Mouse (Mus musculus) limb, embryonic 12.5 days (tissue): ENCODE measurements at regions not wholly inside any gene's neighbourhood (a gene's known extent, or its start where the extent isn't known, plus 50 kb on each side); places are given as distances from the start of the nearest gene placed in this dataset.

Experiments
- ATAC-seq: fragments of 200-750 bp; cut with Nextera tagmentation; 2 replicates; pipeline ENCODE4 v1.8.0; 2017; ENCODE audit warnings: low read depth, moderate TSS enrichment; ENCODE audit not compliant: insufficient number of reproducible peaks, insufficient read depth, low FRiP score, low TSS enrichment
- H3K27ac ChIP-seq: fragments of 300-500 bp; sonication (generic); 2 replicates; pipeline ENCODE4 v1.5.1; 2016; ENCODE audit warnings: mild to moderate bottlenecking, moderate library complexity
- H3K27me3 ChIP-seq: fragments of 300-500 bp; sonication (generic); 2 replicates; pipeline ENCODE4 v1.6.1; 2016; ENCODE audit warnings: mild to moderate bottlenecking, moderate library complexity
- H3K36me3 ChIP-seq: fragments of 300-500 bp; sonication (generic); 2 replicates; pipeline ENCODE4 v1.6.1; 2016; ENCODE audit warnings: mild to moderate bottlenecking, moderate library complexity
- H3K4me1 ChIP-seq: fragments of 300-500 bp; sonication (generic); replicated peaks from 2 replicates; pipeline ENCODE4 v1.6.1; 2016
- H3K4me2 ChIP-seq: fragments of 300-500 bp; sonication (generic); 2 replicates; pipeline ENCODE4 v1.6.1; 2016; ENCODE audit warnings: mild to moderate bottlenecking, moderate library complexity
- H3K4me3 ChIP-seq: fragments of 300-500 bp; sonication (generic); replicated peaks from 2 replicates; pipeline ENCODE4 v1.5.1; 2016; ENCODE audit warnings: mild to moderate bottlenecking
- H3K9ac ChIP-seq: fragments of 300-500 bp; sonication (generic); replicated peaks from 2 replicates; pipeline ENCODE4 v1.6.1; 2016; ENCODE audit warnings: mild to moderate bottlenecking, moderate library complexity
- H3K9me3 ChIP-seq: fragments of 300-500 bp; sonication (generic); 2 replicates; pipeline ENCODE4 v1.6.1; 2016; ENCODE audit warnings: mild to moderate bottlenecking, moderate library complexity
- WGBS: fragments of 180-500 bp; shearing (Covaris S2); methylation state at CpG from one replicate; pipeline ENCODE4 v1.1.7; 2016; 5-methylcytosine and 5-hydroxymethylcytosine counted together

DNA sequence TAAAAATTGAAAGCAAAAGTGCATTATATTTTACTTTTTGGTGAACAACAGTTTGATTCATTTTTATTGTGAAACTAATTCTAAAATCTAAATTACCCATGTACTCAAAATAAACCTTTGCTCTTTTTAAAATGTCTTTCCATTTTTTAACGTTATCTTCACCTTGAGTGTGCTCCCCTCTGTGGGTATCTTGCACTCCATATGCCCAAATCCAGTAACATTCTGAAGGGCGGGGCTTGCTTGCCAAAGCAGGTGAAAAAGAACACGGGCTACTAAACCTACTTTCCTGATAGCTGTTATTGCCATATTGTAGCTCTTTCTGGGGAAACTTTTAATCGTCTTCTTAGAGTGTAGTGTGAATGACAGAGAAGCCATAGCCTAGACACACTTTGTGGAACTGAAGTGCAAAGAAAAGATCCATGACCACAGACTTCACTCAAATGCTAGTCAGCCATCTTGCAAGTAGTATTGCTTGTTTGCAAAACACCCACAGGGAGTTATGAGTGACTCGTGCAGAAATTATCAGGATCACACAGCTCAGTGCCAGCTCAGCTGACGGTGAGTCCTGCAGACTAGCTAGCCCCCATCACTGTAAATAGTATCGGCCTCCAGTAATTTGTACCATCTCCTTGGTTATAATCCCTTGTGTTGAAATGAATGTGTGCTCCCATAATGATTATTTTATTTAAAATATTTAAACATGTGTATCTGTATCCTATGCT is 88.7 kb upstream of the Nek7 start:
- WGBS, result 74% methylated on average over 7 of the region's 7 CpGs
- Histone ChIP-seq H3K9me3 (no peaks in the 10 kb centered on the region), H3K9ac (no peak overlapping the region), H3K4me3 (no peak overlapping the region), H3K27me3 (no peaks in the 10 kb centered on the region), H3K4me1 (no peaks in the 10 kb centered on the region), H3K27ac (no peak overlapping the region), H3K36me3 (no peaks in the 10 kb centered on the region), H3K4me2 (no peak overlapping the region)
- ATAC-seq, result no peak

DNA sequence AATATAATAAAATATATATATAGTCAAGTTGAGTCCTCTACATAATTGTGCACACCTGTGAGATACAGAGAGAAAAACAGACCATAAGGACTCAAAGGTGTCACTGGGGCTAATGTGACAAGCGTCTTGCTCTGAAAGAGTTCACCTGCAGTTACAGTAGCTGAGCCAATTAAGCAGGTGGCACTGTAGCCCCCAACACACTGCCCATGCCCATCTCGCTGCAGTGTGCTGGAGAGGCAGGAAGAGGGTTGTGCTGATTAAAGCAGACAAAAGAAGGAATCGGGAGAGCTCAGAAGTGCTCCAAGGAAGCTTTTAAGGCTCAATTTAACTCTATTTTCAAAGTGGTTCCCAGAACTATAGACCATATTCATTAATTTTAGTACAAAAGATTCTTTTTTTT is 88.0 kb upstream of the Nek7 start:
- 66% methylated on average over 3 of the region's 3 CpGs for WGBS
- H3K4me3 ChIP-seq, result no peak overlapping the region
- no peaks in the 10 kb centered on the region for H3K4me1 ChIP-seq
- no peak overlapping the region for H3K4me2 ChIP-seq
- no peak overlapping the region for H3K27ac ChIP-seq
- no peak for ATAC-seq
- no peaks in the 10 kb centered on the region for H3K36me3 ChIP-seq
- no peaks in the 10 kb centered on the region for H3K9me3 ChIP-seq
- H3K9ac ChIP-seq, result no peak overlapping the region
- no peaks in the 10 kb centered on the region for H3K27me3 ChIP-seq

DNA sequence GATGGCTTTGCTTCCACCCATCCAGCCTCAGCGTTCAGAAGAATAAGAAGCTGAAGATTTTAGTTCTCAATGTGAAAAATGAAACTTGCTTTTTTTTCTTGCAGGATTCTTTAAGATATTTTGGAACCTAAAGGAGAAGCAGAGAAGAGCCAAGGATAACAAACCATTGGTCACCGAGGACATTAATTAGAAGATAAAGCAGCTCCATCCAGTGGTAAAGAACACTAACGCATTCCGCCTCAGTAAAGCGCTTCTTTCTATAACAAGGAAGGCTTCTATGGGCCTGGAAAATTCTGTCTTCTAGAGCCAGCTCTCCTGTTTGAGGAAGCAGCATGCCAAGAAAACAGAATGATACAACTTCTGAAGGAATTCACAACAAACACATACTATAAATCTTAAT is 83.3 kb upstream of the Nek7 start:
- H3K4me3 ChIP-seq, result no peak overlapping the region
- H3K4me1 ChIP-seq, result no peaks in the 10 kb centered on the region
- no peak overlapping the region for H3K9ac ChIP-seq
- no peaks in the 10 kb centered on the region for H3K36me3 ChIP-seq
- no peaks in the 10 kb centered on the region for H3K9me3 ChIP-seq
- H3K27me3 ChIP-seq, result no peaks in the 10 kb centered on the region
- H3K27ac ChIP-seq, result no peak overlapping the region
- no peak overlapping the region for H3K4me2 ChIP-seq
- WGBS, result 77% methylated on average over 5 of the region's 5 CpGs
- no peak for ATAC-seq

DNA sequence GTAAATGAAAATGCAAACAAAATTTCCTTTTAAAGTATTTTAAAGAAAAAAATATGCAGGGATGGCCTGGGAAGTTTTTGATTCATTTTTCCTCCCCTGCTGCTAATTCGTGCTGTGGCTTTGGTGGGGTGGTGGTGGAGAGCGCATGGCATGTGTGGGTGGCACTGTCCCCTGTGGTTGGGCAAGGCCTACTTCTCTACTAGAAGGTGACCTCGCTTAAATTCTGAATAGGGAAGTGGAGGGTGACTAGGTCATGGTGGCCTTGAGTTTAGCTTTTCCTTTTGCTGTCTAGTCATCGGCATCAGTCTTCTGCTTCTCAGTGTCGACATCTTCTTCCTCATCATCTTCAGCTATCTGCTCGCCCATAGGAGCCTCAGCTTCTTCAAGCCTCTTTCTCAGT is 69.3 kb upstream of the Nek7 start:
- no peak overlapping the region for H3K27ac ChIP-seq
- H3K36me3 ChIP-seq, result no peaks in the 10 kb centered on the region
- no peaks in the 10 kb centered on the region for H3K27me3 ChIP-seq
- peaks cover 5% of the 10 kb centered on the region; the same call in 1 of the 2 replicates for H3K9me3 ChIP-seq
- ATAC-seq, result no peak
- WGBS, result 83% methylated on average over 6 of the region's 6 CpGs
- H3K9ac ChIP-seq, result no peak overlapping the region
- H3K4me3 ChIP-seq, result no peak overlapping the region
- no peak overlapping the region for H3K4me2 ChIP-seq
- H3K4me1 ChIP-seq, result no peaks in the 10 kb centered on the region

DNA sequence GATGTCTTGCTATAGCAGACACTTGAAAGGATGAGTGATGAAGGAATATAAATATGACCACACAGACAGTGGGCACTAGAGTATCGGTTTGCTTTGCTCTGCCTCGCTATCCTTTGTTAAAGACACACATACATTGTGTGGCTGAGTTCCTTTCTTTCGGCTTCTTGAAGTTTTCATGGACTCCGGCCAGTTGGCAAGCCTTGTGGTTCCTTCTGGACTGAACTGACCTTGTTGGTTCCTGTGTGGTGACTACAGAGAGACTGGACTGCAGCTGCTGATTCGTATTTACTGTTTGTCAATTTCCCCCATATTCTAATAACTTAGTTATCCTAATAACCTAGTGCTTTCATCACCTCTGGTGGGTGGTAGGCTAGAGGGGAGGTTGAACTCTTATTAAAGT is 66.8 kb upstream of the Nek7 start:
- no peak overlapping the region for H3K9ac ChIP-seq
- no peak overlapping the region for H3K27ac ChIP-seq
- no peak overlapping the region for H3K4me3 ChIP-seq
- H3K36me3 ChIP-seq, result no peaks in the 10 kb centered on the region
- no peak for ATAC-seq
- no peak overlapping the region for H3K4me2 ChIP-seq
- WGBS, result 84% methylated on average over 5 of the region's 5 CpGs
- no peaks in the 10 kb centered on the region for H3K27me3 ChIP-seq
- peaks cover 3% of the 10 kb centered on the region; the same call in 1 of the 2 replicates for H3K4me1 ChIP-seq
- H3K9me3 ChIP-seq, result peaks cover 5% of the 10 kb centered on the region; the same call in 1 of the 2 replicates

DNA sequence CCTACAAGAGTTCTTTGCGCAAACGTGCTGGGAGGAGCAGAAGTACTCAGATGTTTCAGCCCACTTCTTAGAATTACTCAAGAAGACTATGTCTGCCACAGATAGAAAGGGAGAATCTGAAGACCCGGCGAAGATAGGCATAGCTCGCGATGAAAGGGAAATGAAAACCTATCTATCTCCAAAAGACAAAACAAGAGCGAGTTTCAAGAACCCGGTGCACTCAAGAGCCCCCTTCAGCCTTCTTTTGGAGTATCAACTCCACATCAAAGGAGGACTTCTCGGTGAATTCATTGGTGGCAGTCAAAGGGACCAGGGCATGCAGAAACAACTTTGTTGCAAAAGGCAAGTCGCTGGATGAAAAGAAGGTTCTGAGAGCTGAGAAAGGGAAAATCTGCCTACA is 63.8 kb upstream of the Nek7 start:
- no peaks in the 10 kb centered on the region for H3K27me3 ChIP-seq
- peaks cover 5% of the 10 kb centered on the region; the same call in 1 of the 2 replicates for H3K4me1 ChIP-seq
- ATAC-seq, result no peak
- no peak overlapping the region for H3K4me3 ChIP-seq
- H3K36me3 ChIP-seq, result no peaks in the 10 kb centered on the region
- H3K9ac ChIP-seq, result no peak overlapping the region
- no peak overlapping the region for H3K27ac ChIP-seq
- WGBS, result 89% methylated on average over 10 of the region's 10 CpGs
- no peaks in the 10 kb centered on the region for H3K9me3 ChIP-seq
- H3K4me2 ChIP-seq, result no peak overlapping the region

DNA sequence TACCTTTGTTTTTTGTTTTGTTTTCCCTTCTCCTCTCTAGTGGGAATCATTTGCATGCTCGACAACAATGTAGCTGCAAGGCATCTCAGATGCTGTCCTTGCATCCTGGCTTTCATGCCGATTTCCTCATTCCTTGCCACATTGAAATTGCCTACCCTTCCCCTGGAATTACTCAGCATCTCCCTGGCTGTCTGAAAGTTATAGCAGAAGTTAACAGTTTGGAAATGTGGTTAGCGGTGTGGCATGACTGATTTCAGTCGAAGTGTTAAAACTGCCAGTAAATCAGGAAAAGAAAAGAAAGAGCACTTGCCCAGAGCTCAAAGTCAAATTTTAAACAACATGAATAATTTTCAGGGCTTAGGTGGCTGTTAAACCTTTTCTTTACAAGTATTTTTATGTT is 62.0 kb upstream of the Nek7 start:
- H3K9me3 ChIP-seq, result no peaks in the 10 kb centered on the region
- no peak overlapping the region for H3K4me2 ChIP-seq
- no peaks in the 10 kb centered on the region for H3K36me3 ChIP-seq
- no peak for ATAC-seq
- no peaks in the 10 kb centered on the region for H3K27me3 ChIP-seq
- H3K9ac ChIP-seq, result no peak overlapping the region
- 46% methylated on average over 4 of the region's 4 CpGs for WGBS
- no peak overlapping the region for H3K27ac ChIP-seq
- H3K4me3 ChIP-seq, result no peak overlapping the region
- peaks cover 5% of the 10 kb centered on the region; the same call in 1 of the 2 replicates for H3K4me1 ChIP-seq

DNA sequence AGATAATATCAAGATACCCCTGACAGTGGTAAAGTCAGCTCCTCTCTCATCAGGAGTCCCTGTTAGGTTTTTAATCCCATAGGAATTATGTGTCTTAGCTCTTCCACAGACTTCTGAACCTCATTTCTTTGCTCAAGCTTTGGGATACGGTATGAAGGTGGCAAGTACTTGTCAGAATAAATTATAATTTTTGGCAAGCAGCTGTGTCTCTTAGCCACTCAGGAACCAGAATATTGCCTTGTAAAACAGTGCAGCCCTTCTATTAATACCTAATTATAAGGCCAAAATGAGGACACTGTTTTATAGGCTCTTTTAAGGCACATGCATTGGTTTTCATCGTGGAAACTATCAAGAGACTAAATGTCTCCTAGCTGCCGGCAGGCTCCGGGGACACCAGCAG is 54.3 kb upstream of the Nek7 start:
- Histone ChIP-seq H3K9ac (no peak overlapping the region), H3K27me3 (no peaks in the 10 kb centered on the region), H3K4me3 (no peak overlapping the region), H3K4me2 (peak overlapping the region; percentile 27; the same call in 1 of the 2 replicates), H3K27ac (peak overlapping the region; percentile 29; the same call in 1 of the 2 replicates), H3K36me3 (no peaks in the 10 kb centered on the region), H3K4me1 (peaks cover 16% of the 10 kb centered on the region), H3K9me3 (no peaks in the 10 kb centered on the region)
- peak; percentile 65 for ATAC-seq
- WGBS, result 36% methylated on average over 4 of the region's 4 CpGs
